Mouse (Mus musculus): ENCODE results near the gene Col4a2. TPM values are rescaled to one million over a fixed set of nuclear protein-coding genes. Genes with fewer than 3 reads are reported as not detected.

Col4a2 gene
- polyA plus RNA-seq, 1 experiment from 2014 or later, result 24.0 TPM

- Histone ChIP-seq H3K4me1 (peaks cover 12% of the 10 kb centered on the region), H3K9me3 (replicated peaks) (no peaks in the 10 kb centered on the region), H3K4me3 (no peak overlapping the region), H3K36me3 (ENCODE audit: poor library complexity, severe bottlenecking) (no peaks in the 10 kb centered on the region), H3K27me3 (no peaks in the 10 kb centered on the region), H3K27ac (0 out of 2 replicates have a peak overlapping the region, but pooled peaks have one; percentile 1), H3K4me2 (peak overlapping the region; percentile 6; the same call in 1 of the 2 replicates), H3K9ac (no peak overlapping the region)
- WGBS, result 23% methylated on average over 19 of the region's 19 CpGs
- ATAC-seq, result 0 out of 2 replicates have a peak, but pooled peaks have one; percentile 36
Measured at GRCm38 (mm10) chr8:11382059-11382810, 69.6 kb downstream of the Col4a2 start.

- 40% methylated on average over 3 of the region's 3 CpGs for WGBS
- Histone ChIP-seq H3K9me3 (replicated peaks) (no peaks in the 10 kb centered on the region), H3K36me3 (ENCODE audit: poor library complexity, severe bottlenecking) (no peaks in the 10 kb centered on the region), H3K27me3 (no peaks in the 10 kb centered on the region), H3K9ac (no peak overlapping the region), H3K4me2 (no peak overlapping the region), H3K27ac (no peak overlapping the region), H3K4me3 (no peak overlapping the region), H3K4me1 (peaks cover 12% of the 10 kb centered on the region)
- no peak for ATAC-seq
Measured at GRCm38 (mm10) chr8:11382933-11383332, 70.3 kb downstream of the Col4a2 start.

GRCm38 (mm10) chr8:11383379-11383778 lies 70.8 kb downstream of the Col4a2 start:
- no peak for ATAC-seq
- H3K4me2 ChIP-seq, result no peak overlapping the region
- no peak overlapping the region for H3K4me3 ChIP-seq
- WGBS, result 46% methylated on average over 3 of the region's 3 CpGs
- H3K9me3 ChIP-seq (replicated peaks), result no peaks in the 10 kb centered on the region
- no peak overlapping the region for H3K27ac ChIP-seq
- no peaks in the 10 kb centered on the region for H3K27me3 ChIP-seq
- no peak overlapping the region for H3K9ac ChIP-seq
- peaks cover 12% of the 10 kb centered on the region for H3K4me1 ChIP-seq
- H3K36me3 ChIP-seq (ENCODE audit: poor library complexity, severe bottlenecking), result no peaks in the 10 kb centered on the region

GRCm38 (mm10) chr8:11384841-11385240 lies 72.2 kb downstream of the Col4a2 start:
- H3K9ac ChIP-seq, result no peak overlapping the region
- H3K4me1 ChIP-seq, result peaks cover 12% of the 10 kb centered on the region
- no peak overlapping the region for H3K4me2 ChIP-seq
- WGBS, result 86% methylated on average over 4 of the region's 4 CpGs
- no peaks in the 10 kb centered on the region for H3K36me3 ChIP-seq (ENCODE audit: poor library complexity, severe bottlenecking)
- H3K27ac ChIP-seq, result no peak overlapping the region
- H3K9me3 ChIP-seq (replicated peaks), result no peaks in the 10 kb centered on the region
- no peaks in the 10 kb centered on the region for H3K27me3 ChIP-seq
- ATAC-seq, result no peak
- H3K4me3 ChIP-seq, result no peak overlapping the region

GRCm38 (mm10) chr8:11385272-11385905 lies 72.8 kb downstream of the Col4a2 start:
- Histone ChIP-seq H3K4me1 (peaks cover 12% of the 10 kb centered on the region), H3K27ac (no peak overlapping the region), H3K4me2 (no peak overlapping the region), H3K9me3 (replicated peaks) (no peaks in the 10 kb centered on the region), H3K9ac (no peak overlapping the region), H3K27me3 (no peaks in the 10 kb centered on the region), H3K36me3 (ENCODE audit: poor library complexity, severe bottlenecking) (no peaks in the 10 kb centered on the region), H3K4me3 (no peak overlapping the region)
- 79% methylated on average over 9 of the region's 9 CpGs for WGBS
- ATAC-seq, result no peak

- 90% methylated on average over 4 of the region's 4 CpGs for WGBS
- ATAC-seq, result no peak
- Histone ChIP-seq H3K9me3 (replicated peaks) (no peaks in the 10 kb centered on the region), H3K4me1 (peaks cover 4% of the 10 kb centered on the region), H3K4me3 (no peak overlapping the region), H3K9ac (no peak overlapping the region), H3K4me2 (no peak overlapping the region), H3K27ac (no peak overlapping the region), H3K36me3 (ENCODE audit: poor library complexity, severe bottlenecking) (no peaks in the 10 kb centered on the region), H3K27me3 (no peaks in the 10 kb centered on the region)
Measured at GRCm38 (mm10) chr8:11387282-11387681, 74.7 kb downstream of the Col4a2 start.

- 79% methylated on average over 11 of the region's 11 CpGs for WGBS
- no peak for ATAC-seq
Measured at GRCm38 (mm10) chr8:11389275-11390050, 76.9 kb downstream of the Col4a2 start.

GRCm38 (mm10) chr8:11392739-11393138 lies 80.1 kb downstream of the Col4a2 start:
- Histone ChIP-seq H3K36me3 (ENCODE audit: poor library complexity, severe bottlenecking) (no peaks in the 10 kb centered on the region), H3K27me3 (no peaks in the 10 kb centered on the region), H3K27ac (no peak overlapping the region), H3K4me1 (no peaks in the 10 kb centered on the region), H3K9me3 (replicated peaks) (no peaks in the 10 kb centered on the region), H3K4me3 (no peak overlapping the region), H3K4me2 (no peak overlapping the region), H3K9ac (no peak overlapping the region)
- ATAC-seq, result peak; percentile 24; the same call in 1 of the 2 replicates
- 7% methylated on average over 1 of the region's 1 CpGs for WGBS

More at GRCm38 (mm10) chr8:11389275-11390050, 76.9 kb downstream of the Col4a2 start:
- H3K27ac ChIP-seq, result no peak overlapping the region
- H3K4me1 ChIP-seq, result no peaks in the 10 kb centered on the region
- no peaks in the 10 kb centered on the region for H3K36me3 ChIP-seq (ENCODE audit: poor library complexity, severe bottlenecking)
- H3K27me3 ChIP-seq, result no peaks in the 10 kb centered on the region
- H3K9me3 ChIP-seq (replicated peaks), result no peaks in the 10 kb centered on the region
- H3K9ac ChIP-seq, result no peak overlapping the region
- no peak overlapping the region for H3K4me2 ChIP-seq
- no peak overlapping the region for H3K4me3 ChIP-seq

- no peaks in the 10 kb centered on the region for H3K4me1 ChIP-seq
- H3K4me3 ChIP-seq, result no peak overlapping the region
- 52% methylated on average over 7 of the region's 7 CpGs for WGBS
- no peak overlapping the region for H3K9ac ChIP-seq
- peak; percentile 50 for ATAC-seq
- no peak overlapping the region for H3K27ac ChIP-seq
- H3K4me2 ChIP-seq, result no peak overlapping the region
- no peaks in the 10 kb centered on the region for H3K27me3 ChIP-seq
- H3K9me3 ChIP-seq (replicated peaks), result no peaks in the 10 kb centered on the region
- H3K36me3 ChIP-seq (ENCODE audit: poor library complexity, severe bottlenecking), result no peaks in the 10 kb centered on the region
Measured at GRCm38 (mm10) chr8:11393161-11393560, 80.6 kb downstream of the Col4a2 start.

- 55% methylated on average over 8 of the region's 8 CpGs for WGBS
Measured at GRCm38 (mm10) chr8:11393607-11394006, 81.0 kb downstream of the Col4a2 start.

GRCm38 (mm10) chr8:11394773-11395172 lies 82.2 kb downstream of the Col4a2 start:
- no peak overlapping the region for H3K27ac ChIP-seq
- H3K27me3 ChIP-seq, result no peaks in the 10 kb centered on the region
- H3K36me3 ChIP-seq (ENCODE audit: poor library complexity, severe bottlenecking), result no peaks in the 10 kb centered on the region
- no peak overlapping the region for H3K4me2 ChIP-seq
- 70% methylated on average over 9 of the region's 9 CpGs for WGBS
- H3K4me1 ChIP-seq, result 0 out of 2 replicates have a peak, but pooled peaks cover 3% of the 10 kb centered on the region
- ATAC-seq, result no peak
- H3K4me3 ChIP-seq, result no peak overlapping the region
- no peak overlapping the region for H3K9ac ChIP-seq
- H3K9me3 ChIP-seq (replicated peaks), result no peaks in the 10 kb centered on the region

More at GRCm38 (mm10) chr8:11393607-11394006, 81.0 kb downstream of the Col4a2 start:
- H3K4me2 ChIP-seq, result no peak overlapping the region
- no peak; the same call in 1 of the 2 replicates for ATAC-seq
- no peak overlapping the region for H3K27ac ChIP-seq
- H3K36me3 ChIP-seq (ENCODE audit: poor library complexity, severe bottlenecking), result no peaks in the 10 kb centered on the region
- H3K4me1 ChIP-seq, result no peaks in the 10 kb centered on the region
- no peak overlapping the region for H3K9ac ChIP-seq
- no peaks in the 10 kb centered on the region for H3K9me3 ChIP-seq (replicated peaks)
- no peak overlapping the region for H3K4me3 ChIP-seq
- H3K27me3 ChIP-seq, result no peaks in the 10 kb centered on the region

GRCm38 (mm10) chr8:11395601-11396000 lies 83.0 kb downstream of the Col4a2 start:
- no peak overlapping the region for H3K4me2 ChIP-seq
- no peak overlapping the region for H3K4me3 ChIP-seq
- H3K4me1 ChIP-seq, result 0 out of 2 replicates have a peak, but pooled peaks cover 4% of the 10 kb centered on the region
- ATAC-seq, result no peak
- H3K9me3 ChIP-seq (replicated peaks), result no peaks in the 10 kb centered on the region
- H3K36me3 ChIP-seq (ENCODE audit: poor library complexity, severe bottlenecking), result no peaks in the 10 kb centered on the region
- H3K9ac ChIP-seq, result no peak overlapping the region
- no peak overlapping the region for H3K27ac ChIP-seq
- H3K27me3 ChIP-seq, result no peaks in the 10 kb centered on the region
- 85% methylated on average over 10 of the region's 10 CpGs for WGBS
